Mouse (Mus musculus): ENCODE results near the gene Odf3l2.

Gene Odf3l2

DNA sequence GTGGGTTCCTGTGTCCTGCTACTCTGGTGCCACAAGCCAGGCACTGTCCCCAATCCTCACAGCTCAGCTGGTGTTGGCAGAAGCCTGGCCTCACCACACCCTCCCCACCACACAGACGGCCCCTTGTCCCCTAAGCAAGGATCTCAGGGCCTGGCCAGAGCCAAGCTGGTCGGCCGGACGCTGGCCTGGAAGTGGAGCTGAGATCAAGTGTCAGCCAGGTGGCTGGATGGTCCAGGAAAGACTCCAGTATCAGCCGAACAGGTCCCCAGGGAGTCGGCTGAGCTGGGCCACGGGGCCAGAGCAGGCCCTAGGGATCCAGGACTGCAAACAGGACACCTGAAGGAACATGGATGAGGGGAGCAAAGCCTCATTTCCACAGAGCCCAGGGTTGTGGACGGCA, at the start of gene Odf3l2:
Gene Odf3l2 (minus strand): TSS at position 28 of the 400 bp plus-strand sequence.
- no peak for DNase-seq

GRCm38 (mm10) chr10:79694379-79694655, 48.8 kb upstream of the Odf3l2 start:
- DNase-seq, result no peak

DNA sequence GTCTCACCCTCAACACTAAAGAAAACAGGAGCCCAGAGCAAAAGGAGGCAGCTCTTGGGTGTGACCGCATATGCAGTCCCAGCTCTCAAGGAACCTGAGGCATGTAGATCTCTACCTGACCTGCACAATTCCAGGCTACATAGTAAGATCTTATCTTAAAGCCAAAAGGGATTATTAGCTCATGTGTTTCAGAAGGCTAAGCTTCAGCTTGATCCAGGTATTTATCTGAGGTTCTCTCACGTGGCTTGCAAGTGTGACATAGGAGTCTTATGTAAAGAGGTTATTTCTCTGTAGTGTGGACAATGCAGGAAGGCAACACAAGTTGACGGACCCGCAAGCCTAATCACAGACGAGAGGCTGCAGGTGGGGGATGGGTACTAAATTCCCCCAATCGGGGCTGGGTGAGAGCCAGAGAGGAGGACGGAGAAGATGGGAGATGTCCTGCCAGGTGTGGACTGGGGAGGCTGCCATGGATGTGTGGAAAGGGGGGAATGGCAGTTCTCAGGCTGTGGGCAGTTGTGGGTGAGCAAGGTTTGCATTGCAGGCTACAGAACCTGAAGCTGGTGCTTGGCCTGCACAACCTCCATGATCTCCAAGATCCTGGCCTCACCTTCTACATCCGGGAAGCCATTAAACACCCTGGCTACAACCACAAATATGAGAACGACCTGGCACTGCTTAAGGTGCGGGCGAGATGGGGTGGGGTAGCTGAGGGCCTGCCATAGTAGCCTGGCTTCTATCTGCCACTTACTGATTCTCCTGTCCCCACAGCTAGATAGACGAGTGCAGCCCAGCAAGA, 48.2 kb upstream of the Odf3l2 start:
- no peak for DNase-seq

DNA sequence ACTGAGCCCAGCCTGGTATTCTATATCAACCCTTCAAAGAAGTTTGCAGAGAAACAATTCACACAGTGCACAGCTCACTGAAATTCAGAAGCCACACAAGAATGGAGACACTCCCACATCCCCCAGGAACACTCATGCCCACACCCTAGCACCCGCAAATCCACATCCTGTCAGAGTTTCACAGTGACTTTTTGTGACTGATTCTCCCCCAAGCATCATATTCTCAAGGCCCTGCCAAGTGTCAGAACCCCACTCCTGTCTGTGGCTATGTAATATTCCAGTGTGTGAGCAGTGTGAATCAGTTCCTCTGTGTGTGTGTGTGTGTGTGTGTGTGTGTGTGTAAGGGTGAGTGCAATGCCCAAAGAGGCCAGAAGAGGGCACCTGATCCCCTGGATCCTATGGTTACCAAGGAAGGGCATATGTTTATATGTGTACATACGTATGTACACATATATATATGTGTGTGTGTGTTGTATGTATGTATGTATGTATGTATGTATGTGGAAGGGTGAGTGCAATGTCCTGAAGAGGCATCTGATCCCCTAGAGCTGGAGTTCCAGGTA, 46.5 kb upstream of the Odf3l2 start:
- no peak for DNase-seq

DNA sequence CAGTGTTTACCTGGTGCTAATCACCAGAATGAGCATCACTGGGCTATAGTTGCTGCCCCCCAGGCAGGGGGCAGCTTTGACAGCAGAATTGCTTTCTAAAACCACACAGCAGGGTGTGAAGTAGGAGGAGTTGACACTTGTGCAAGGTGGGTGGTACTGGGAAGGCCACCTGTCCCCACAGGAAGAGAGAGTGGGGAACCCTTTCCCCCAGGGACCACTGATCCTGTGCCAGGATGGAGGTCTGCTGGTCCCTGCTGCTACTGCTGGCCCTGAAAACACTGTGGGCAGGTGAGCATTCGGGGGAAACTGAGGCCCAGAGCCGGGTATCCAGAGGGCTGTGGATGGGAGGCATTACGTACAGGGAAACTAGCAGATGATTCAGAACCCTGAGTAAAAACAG, 43.6 kb upstream of the Odf3l2 start:
- no peak for DNase-seq

DNA sequence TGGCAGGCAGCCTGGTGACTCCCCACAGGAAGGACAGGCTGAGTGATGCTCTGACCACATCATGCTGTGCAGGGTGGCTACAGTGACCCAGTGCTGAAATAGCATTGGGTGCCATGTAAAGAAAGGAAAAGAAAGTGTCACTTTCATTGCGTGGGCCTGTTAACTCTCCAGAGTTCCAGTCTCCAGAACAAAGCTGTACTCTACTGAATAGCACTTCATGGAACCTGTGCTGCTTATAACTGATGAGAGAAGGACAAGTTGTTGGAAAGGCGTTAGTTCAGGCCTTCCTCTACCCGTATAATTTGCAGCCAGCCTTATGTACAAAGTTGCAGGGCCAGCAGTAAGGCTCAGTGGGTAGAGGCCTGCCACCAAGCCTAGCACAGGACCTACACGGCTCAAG, 43.2 kb upstream of the Odf3l2 start, which contains the start of gene Gzmm:
Gene Gzmm (plus strand): TSS at position 301 of the 400 bp plus-strand sequence.
- DNase-seq, result no peak

GRCm38 (mm10) chr10:79687513-79687912, 42.0 kb upstream of the Odf3l2 start:
- DNase-seq, result no peak

- no peak for DNase-seq
These were observed 41.2 kb upstream of the Odf3l2 start for GRCm38 (mm10) chr10:79686691-79687090.

DNA sequence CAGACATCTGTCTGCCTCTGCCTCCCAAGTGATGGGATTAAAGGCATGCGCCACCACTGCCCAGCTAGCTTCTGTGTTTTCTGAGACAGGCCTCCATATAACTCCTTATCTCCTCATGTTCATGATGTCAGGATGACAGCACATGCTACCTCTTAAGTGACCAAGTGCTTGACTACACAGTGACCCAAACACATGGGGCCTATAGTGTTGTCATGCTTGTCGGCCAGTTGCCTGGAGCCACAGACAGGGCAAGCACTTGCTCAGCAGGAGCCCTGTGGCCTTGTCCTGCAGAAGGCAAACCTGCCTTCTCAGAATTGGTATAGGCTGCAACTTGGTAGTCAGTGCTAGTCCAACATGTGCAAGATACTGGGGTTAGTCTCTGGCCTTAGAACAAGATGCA, 40.7 kb upstream of the Odf3l2 start:
- no peak for DNase-seq

DNA sequence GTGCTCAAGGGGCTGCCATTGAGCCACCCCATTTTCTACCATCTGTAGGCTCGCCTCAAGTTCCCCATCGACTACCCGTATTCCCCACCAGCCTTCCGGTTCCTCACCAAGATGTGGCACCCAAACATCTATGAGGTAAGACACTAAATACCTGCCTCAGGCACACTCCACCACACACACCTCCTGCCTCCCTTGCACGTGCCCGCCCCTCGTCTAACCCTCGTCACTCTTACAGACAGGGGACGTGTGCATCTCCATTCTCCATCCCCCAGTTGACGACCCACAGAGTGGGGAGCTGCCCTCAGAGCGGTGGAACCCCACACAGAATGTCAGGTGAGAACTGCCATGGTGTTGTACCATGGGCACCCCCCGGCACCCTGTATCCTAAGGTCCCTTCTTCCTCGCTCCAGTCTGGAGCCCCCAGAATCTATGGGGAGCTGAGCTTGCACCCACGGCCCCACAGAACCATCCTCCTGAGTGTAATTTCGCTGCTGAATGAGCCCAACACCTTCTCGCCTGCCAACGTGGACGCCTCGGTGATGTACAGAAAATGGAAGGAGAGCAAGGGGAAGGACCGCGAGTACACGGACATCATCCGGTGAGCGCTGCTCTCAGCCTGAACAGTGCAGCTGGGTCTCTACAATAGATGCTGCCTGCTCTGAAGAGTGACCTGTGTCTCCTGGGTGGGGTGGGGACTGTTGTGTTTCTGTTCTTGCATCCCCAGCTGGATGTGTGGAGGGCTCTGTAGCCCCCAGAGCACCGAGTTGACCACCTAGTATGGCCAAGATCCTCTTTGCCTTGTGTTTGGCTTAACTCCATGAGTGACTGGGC, 39.4 kb upstream of the Odf3l2 start:
- DNase-seq, result no peak

- DNase-seq, result no peak
These were observed 38.4 kb upstream of the Odf3l2 start for GRCm38 (mm10) chr10:79683726-79684640.

DNA sequence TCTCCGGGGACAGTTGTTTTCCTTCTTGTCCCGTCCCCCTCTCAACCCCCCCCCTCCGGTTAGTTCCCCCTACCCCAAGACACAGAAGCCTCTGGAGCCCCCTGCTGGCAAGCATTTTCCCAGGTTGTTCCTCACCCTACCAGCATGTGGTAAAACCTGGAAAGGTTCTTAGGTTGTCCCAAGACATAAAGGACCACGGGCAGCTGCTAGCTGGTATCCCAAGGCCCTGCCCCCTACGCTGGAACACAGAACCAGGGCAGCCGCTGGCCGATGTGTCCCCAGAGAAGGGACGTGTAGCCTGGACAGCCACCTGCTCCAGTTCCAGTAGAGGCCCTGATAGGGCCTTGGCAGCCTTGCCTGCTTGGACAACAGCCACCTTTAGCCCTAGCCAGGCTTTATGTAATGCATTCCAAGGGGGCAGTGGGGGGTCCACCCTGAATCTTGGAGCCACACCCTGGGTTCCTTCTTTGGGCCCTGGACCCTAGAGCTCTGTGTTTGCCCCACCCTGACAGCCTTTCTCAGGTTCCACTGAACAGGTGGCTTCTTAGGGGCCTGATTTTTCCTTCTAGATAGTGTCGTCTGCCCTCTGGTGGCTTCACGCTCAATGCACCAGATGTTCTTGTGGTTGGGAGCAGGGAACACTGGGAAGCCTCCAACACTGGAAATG, 37.5 kb upstream of the Odf3l2 start:
- DNase-seq, result no peak

GRCm38 (mm10) chr10:79682551-79682915, 37.0 kb upstream of the Odf3l2 start:
- no peak for DNase-seq

DNA sequence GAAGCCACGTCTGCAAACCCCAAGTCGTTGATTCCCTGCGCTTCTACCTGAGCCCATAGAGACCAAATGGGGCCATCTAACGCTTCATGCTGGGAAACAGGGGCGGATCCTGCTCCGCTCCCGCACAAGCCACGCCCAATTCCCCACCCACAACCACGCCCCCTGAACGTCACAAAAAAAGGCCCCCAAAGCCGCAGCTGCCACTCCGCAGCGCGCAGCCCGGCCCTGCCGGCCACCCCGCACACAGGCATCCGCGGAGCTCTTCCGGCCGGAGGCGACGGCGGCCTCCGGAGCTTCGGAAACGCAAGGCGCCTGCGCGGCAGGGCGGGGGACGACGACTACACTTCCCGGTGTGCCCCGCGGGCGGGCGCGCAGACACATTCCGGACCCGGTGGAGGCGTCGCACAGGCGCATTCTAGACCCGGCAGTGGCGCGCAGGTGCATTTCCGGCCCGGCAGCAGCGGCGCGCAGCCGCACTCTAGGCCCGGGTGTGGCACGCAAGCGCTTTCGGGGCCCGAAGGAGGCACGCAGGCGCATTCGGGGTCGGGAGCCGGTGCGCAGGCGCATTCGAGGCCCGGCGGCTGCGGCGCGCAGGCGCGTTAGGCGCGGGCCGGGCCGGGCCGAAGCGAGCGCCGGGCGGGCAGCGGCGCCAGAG, 36.2 kb upstream of the Odf3l2 start, which contains the start of gene Cdc34:
Gene Cdc34 (plus strand): TSS at position 605 of the 655 bp plus-strand sequence.
- peak; percentile 100 for DNase-seq

DNA sequence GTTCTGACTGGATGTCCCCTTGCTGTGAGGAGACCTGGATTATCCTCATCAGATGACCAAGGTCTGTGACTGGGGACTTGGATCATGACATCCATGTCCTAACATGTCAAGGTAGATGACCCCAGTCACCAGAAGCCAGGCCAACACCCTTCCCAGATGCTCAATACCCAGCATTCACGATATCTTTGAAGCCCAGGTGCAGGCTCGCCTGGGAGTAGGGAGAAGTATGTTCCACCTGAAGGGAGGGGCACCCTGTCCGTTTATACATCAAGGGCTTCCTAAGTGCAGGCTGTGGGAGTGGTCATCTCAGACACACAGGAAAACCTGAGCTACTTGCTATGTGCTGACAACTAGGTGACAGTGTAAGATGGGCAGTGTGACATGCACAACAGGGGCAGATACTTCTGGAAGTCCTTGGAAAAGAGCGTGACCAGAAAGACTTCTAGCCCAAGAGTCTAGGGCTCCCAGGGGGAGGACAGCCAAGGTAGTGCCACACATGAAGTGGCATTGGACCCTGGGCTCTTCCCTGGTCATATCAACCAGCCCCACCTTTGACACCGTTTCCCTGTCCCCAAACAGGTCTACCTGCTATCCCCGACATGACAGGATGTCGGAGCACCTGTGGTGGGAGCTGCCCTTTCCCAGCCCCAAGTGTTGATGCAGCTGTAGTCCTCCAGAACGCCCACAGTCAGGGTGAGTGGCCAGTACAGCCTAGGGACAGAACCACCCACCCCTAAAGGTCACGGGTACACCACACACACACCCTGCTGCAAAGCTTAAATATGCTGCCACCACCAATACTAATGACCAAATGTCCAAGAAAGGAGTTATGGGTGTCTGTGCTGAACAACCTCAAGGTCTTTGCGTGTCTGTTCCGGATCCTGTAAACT, 35.3 kb upstream of the Odf3l2 start:
- no peak for DNase-seq

DNA sequence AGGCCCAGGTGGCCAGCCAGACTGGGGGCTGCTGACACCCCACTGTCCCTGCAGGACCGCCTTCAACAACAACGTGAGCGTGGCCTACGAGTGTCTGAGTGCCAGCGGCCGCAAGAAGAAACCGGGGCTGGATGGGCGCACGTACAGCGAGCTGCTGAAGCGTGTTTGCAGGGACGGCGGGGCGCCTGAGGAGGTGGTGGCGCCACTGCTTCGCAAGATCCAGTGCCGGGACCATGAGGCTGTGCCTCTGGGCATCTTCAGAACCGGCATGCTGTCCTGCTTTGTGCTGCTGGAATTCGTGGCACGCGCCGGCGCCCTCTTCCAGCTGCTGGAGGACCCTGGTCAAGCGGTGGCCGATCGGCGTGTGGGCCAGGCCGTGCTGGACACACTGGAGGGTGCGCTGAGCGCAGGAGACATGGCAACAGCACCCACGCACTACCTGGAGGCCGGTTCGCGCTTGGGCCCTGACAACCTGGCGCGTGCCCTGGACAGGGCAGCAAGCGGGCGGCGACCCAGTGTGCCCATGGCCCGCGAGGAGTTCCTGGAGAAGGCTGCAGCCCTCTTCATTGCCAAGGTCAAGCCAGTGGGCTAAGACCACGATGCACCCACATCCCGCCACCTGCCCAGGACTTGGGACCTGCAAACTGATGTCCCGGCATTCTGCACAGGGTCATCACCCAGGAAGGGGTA, 30.0 kb upstream of the Odf3l2 start:
- no peak for DNase-seq

DNA sequence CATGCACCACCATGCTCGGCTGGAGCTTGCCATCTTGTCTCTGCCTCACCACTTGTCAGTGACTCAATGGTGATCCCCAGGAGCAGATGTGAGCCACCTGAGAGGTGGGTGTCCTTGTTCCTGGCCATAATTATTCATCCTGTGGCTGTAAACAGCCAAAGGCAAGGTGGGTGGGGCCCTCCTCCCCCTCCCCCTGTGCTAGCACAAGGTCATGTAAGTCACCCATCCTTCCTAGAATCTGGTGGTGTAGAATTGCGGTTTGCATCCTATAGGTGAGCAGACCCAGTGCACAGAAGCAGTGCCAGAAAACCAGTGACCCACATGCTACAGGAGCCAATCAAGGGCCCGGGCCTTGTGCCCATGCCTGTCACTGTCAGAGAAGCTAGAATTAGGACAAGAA, 27.5 kb upstream of the Odf3l2 start:
- no peak for DNase-seq

- DNase-seq, result no peak
These were observed 26.5 kb upstream of the Odf3l2 start for GRCm38 (mm10) chr10:79672088-79672455.

GRCm38 (mm10) chr10:79671396-79672087, 26.0 kb upstream of the Odf3l2 start:
- no peak for DNase-seq

Data from right cerebral cortex, adult 18-20 months (tissue).